ENCODE assay signal across 8 mouse cellular contexts in genomic region chr11:60912525-60912973, GRCm38 (mm10). TPM values are rescaled to one million over a fixed set of nuclear protein-coding genes. Genes with fewer than 3 reads are reported as not detected.
DNase-seq lines count a peak whose midpoint lies in the region; ATAC-seq and TF ChIP-seq lines count a peak whose summit lies in the region.

No protein-coding gene starts in this region.

- H3K27me3 ChIP-seq in heart, embryonic 15.5 days: no peaks in the 10 kb centered on the region
- H3K27me3 ChIP-seq in CH12.LX (replicated peaks): no peaks in the 10 kb centered on the region
- H3K27me3 ChIP-seq in forebrain, embryonic 10.5 days (ENCODE audit: poor library complexity, severe bottlenecking): no peaks in the 10 kb centered on the region
- H3K27me3 ChIP-seq in liver, embryonic 12.5 days (replicated peaks): 0 out of 2 replicates have a peak, but pooled peaks cover 3% of the 10 kb centered on the region

- intact Hi-C loops in heart, postnatal 10 days (cut with DNase I): loop anchor here (2.0 to 5.0 kb wide), 2 partner anchors 32 to 180 kb away; no protein-coding TSS in a partner anchor
- intact Hi-C loops in left cerebral cortex, postnatal 4 days (cut with DNase I): no loop called here

- peak overlapping the region; percentile 94 for H3K4me3 ChIP-seq in heart, embryonic 15.5 days
- H3K4me3 ChIP-seq in CH12.LX (replicated peaks in 1 of 3; ENCODE audit: low read depth in 2 of 3, low read length in 2 of 3, poor library complexity in 1 of 3): peak overlapping the region; percentile 69 to 86 (median 74)
- peak overlapping the region; percentile 99 for H3K4me3 ChIP-seq in forebrain, embryonic 10.5 days
- H3K4me3 ChIP-seq in liver, embryonic 12.5 days: peak overlapping the region; percentile 96

- TF ChIP-seq RAD21 in CH12.LX (IDR thresholded peaks at IDR 0.05; ENCODE audit: low read depth, low read length): no peak

- TF ChIP-seq POLR2A in CH12.LX (IDR thresholded peaks at IDR 0.05; ENCODE audit: low read depth, low read length): no peak

- 22% methylated on average over 7 of the region's 7 CpGs for WGBS in heart, embryonic 15.5 days
- 44% methylated on average over 7 of the region's 7 CpGs for WGBS in forebrain, embryonic 10.5 days
- 30% methylated on average over 7 of the region's 7 CpGs for WGBS in liver, embryonic 12.5 days (ENCODE audit: insufficient replicate concordance)

- no peak overlapping the region for H3K27ac ChIP-seq in heart, embryonic 15.5 days
- no peak overlapping the region for H3K27ac ChIP-seq in CH12.LX (ENCODE audit: insufficient read depth, low read depth)
- peak overlapping the region; percentile 89; the same call in 1 of the 2 replicates for H3K27ac ChIP-seq in forebrain, embryonic 10.5 days
- H3K27ac ChIP-seq in liver, embryonic 12.5 days: peak overlapping the region; percentile 87

- no peaks in the 10 kb centered on the region for H3K9me3 ChIP-seq in heart, embryonic 15.5 days (replicated peaks)
- H3K9me3 ChIP-seq in CH12.LX (replicated peaks; ENCODE audit: low read length): no peaks in the 10 kb centered on the region
- no peaks in the 10 kb centered on the region for H3K9me3 ChIP-seq in forebrain, embryonic 10.5 days
- H3K9me3 ChIP-seq in liver, embryonic 12.5 days (replicated peaks): no peaks in the 10 kb centered on the region

- no peak; the same call in 1 of the 2 replicates for TF ChIP-seq EP300 in CH12.LX (IDR thresholded peaks at IDR 0.05; ENCODE audit: low read length)

- no peak for TF ChIP-seq CTCF in CH12.LX (conservative IDR thresholded peaks at IDR 0.05 in 1 of 2, IDR thresholded peaks at IDR 0.05 in 1 of 2; ENCODE audit: low read depth in 2 of 2, low read length in 2 of 2)

- H3K36me3 ChIP-seq in heart, embryonic 15.5 days: no peaks in the 10 kb centered on the region
- peaks cover 0 to 4% of the 10 kb centered on the region in 2 experiments for H3K36me3 ChIP-seq in CH12.LX (replicated peaks in 1 of 2; ENCODE audit: control insufficient read depth in 1 of 2, insufficient read depth in 1 of 2, low read length in 1 of 2)
- no peaks in the 10 kb centered on the region for H3K36me3 ChIP-seq in forebrain, embryonic 10.5 days (replicated peaks)
- H3K36me3 ChIP-seq in liver, embryonic 12.5 days: 0 out of 2 replicates have a peak, but pooled peaks cover 3% of the 10 kb centered on the region

- peaks cover 28% of the 10 kb centered on the region for H3K4me1 ChIP-seq in heart, embryonic 15.5 days (replicated peaks)
- peaks cover 7 to 28% of the 10 kb centered on the region in 2 experiments for H3K4me1 ChIP-seq in CH12.LX (ENCODE audit: control insufficient read depth in 1 of 2, insufficient read depth in 2 of 2)
- peaks cover 45% of the 10 kb centered on the region for H3K4me1 ChIP-seq in forebrain, embryonic 10.5 days
- peaks cover 56% of the 10 kb centered on the region for H3K4me1 ChIP-seq in liver, embryonic 12.5 days

- no peak for DNase-seq in heart, postnatal 10 days
- DNase-seq in CH12.LX (ENCODE audit: extremely low read depth): peak; percentile 59
- no peak for DNase-seq in forebrain, embryonic 10.5 days (ENCODE audit: extremely low spot score, low spot score)
- no peak for DNase-seq in urinary bladder, postnatal 36 days (ENCODE audit: low spot score in 2 of 2)
- DNase-seq in adrenal gland, postnatal 4 days (ENCODE audit: low spot score in 2 of 2): no peak
- no peak for DNase-seq in left cerebral cortex, postnatal 4 days

- dilution Hi-C loops in CH12.LX (cut with MboI; ENCODE audit: extremely low pct_ligation_motif_present, extremely low pct_unique_long_range_greater_than_20kb, low sequenced_read_pairs): no loop called here

- peak overlapping the region; percentile 79 for H3K4me2 ChIP-seq in heart, embryonic 15.5 days
- H3K4me2 ChIP-seq in CH12.LX (ENCODE audit: insufficient read depth, low read depth, poor library complexity, severe bottlenecking): peak overlapping the region; percentile 83
- peak overlapping the region; percentile 96 for H3K4me2 ChIP-seq in liver, embryonic 12.5 days

- H3K9ac ChIP-seq in heart, embryonic 15.5 days: peak overlapping the region; percentile 88
- peak overlapping the region; percentile 62; the same call in 1 of the 2 replicates for H3K9ac ChIP-seq in CH12.LX (ENCODE audit: insufficient read depth, low read depth)
- peak overlapping the region; percentile 96 for H3K9ac ChIP-seq in liver, embryonic 12.5 days

- in situ Hi-C loops in CH12.LX (cut with MboI; ENCODE audit: low pct_ligation_motif_present, low pct_unique_long_range_greater_than_20kb, low sequenced_read_pairs): no loop called here

- ATAC-seq in heart, embryonic 15.5 days (replicated peaks; ENCODE audit: insufficient number of reproducible peaks, insufficient read depth, low FRiP score, low read depth): no peak
- no peak for ATAC-seq in liver, embryonic 12.5 days

- no peaks in the 10 kb centered on the region for H3K79me2 ChIP-seq in CH12.LX (replicated peaks; ENCODE audit: control insufficient read depth, extremely low read depth, insufficient read depth, poor library complexity, severe bottlenecking)

TF ChIP-seq in CH12.LX, 34 proteins besides CTCF, POLR2A, EP300 and RAD21:
- peak; percentile 79 for TF ChIP-seq ETS1 (conservative IDR thresholded peaks at IDR 0.05; ENCODE audit: low read depth, low read length)
- peak; percentile 38 for TF ChIP-seq IRF4 (IDR thresholded peaks at IDR 0.05; ENCODE audit: low read depth, low read length)
- peak; percentile 93 for TF ChIP-seq SIN3A (IDR thresholded peaks at IDR 0.05; ENCODE audit: low read length)
- peak; percentile 52 for TF ChIP-seq BHLHE40 (IDR thresholded peaks at IDR 0.05; ENCODE audit: low read depth, low read length)
- peak; percentile 50; the same call in 1 of the 2 replicates for TF ChIP-seq MXI1 (IDR thresholded peaks at IDR 0.05; ENCODE audit: low read depth, low read length)
- TF ChIP-seq ELF1 (IDR thresholded peaks at IDR 0.05; ENCODE audit: low read depth, low read length): peak; percentile 54
- TF ChIP-seq ZMIZ1 (IDR thresholded peaks at IDR 0.05; ENCODE audit: low read depth, low read length): no peak
- no peak for TF ChIP-seq MAFK (IDR thresholded peaks at IDR 0.05; ENCODE audit: insufficient replicate concordance, low read length)

RNA-seq across cellular contexts. Expression of gene Natd1, which starts 2.0 kb away (rescaled TPM):
- 11.9 and 22.3 TPM in 2 replicates for polyA plus RNA-seq in heart, embryonic 15.5 days (2015; fragmentation: Nextera tagmentation; extraction: Ambion mirVana)
- total RNA-seq in heart, postnatal 10 days (2021): 10 to 100 TPM; 18.1 to 24.2 TPM
- total RNA-seq in CH12.LX (2012; rRNA removed): 3.1 and 5.0 TPM in 2 replicates
- total RNA-seq in CH12.LX (2014; rRNA removed): 1.9 and 2.1 TPM in 2 replicates
- polyA plus RNA-seq in CH12.LX (2012; ENCODE audit: insufficient read length, low read depth): 4.3 and 5.2 TPM in 2 replicates
- polyA plus RNA-seq in forebrain, embryonic 10.5 days (2016; fragmentation: Nextera tagmentation; extraction: Ambion mirVana): 20.1 and 23.0 TPM in 2 replicates
- 9.3 and 9.6 TPM in 2 replicates for polyA plus RNA-seq in liver, embryonic 12.5 days (2016; fragmentation: Nextera tagmentation; extraction: Ambion mirVana)
- 10 to 100 TPM; 30.8 TPM for total RNA-seq in adrenal gland, postnatal 4 days (2021)
- total RNA-seq in left cerebral cortex, postnatal 4 days (2021): 10 to 100 TPM; 22.8 to 29.3 TPM

RNA-seq across cellular contexts. Expression of gene Map2k3, which starts 19.3 kb away (rescaled TPM):
- 53.3 and 76.0 TPM in 2 replicates for polyA plus RNA-seq in heart, embryonic 15.5 days (2015; fragmentation: Nextera tagmentation; extraction: Ambion mirVana)
- total RNA-seq in heart, postnatal 10 days (2021): 10 to 100 TPM; 56.2 to 57.1 TPM
- total RNA-seq in CH12.LX (2012; rRNA removed): 35.2 and 35.5 TPM in 2 replicates
- total RNA-seq in CH12.LX (2014; rRNA removed): 11.2 and 13.7 TPM in 2 replicates
- polyA plus RNA-seq in CH12.LX (2012; ENCODE audit: insufficient read length, low read depth): 87.6 and 92.5 TPM in 2 replicates
- polyA plus RNA-seq in forebrain, embryonic 10.5 days (2016; fragmentation: Nextera tagmentation; extraction: Ambion mirVana): 67.0 and 73.2 TPM in 2 replicates
- polyA plus RNA-seq in liver, embryonic 12.5 days (2016; fragmentation: Nextera tagmentation; extraction: Ambion mirVana): 170 and 173 TPM in 2 replicates
- 10 to 100 TPM; 92.4 to 93.9 TPM for total RNA-seq in adrenal gland, postnatal 4 days (2021)
- total RNA-seq in left cerebral cortex, postnatal 4 days (2021): 10 to 100 TPM; 16.7 to 17.3 TPM

RNA-seq across cellular contexts. Expression of gene Tmem11, which starts 33.5 kb away (rescaled TPM):
- polyA plus RNA-seq in heart, embryonic 15.5 days (2015; fragmentation: Nextera tagmentation; extraction: Ambion mirVana): 52.1 and 63.2 TPM in 2 replicates
- total RNA-seq in heart, postnatal 10 days (2021): 10 to 100 TPM; 37.2 to 38.3 TPM
- total RNA-seq in CH12.LX (2012; rRNA removed) (83.0 and 83.6 TPM in 2 replicates), CH12.LX (2014; rRNA removed) (62.8 and 71.1 TPM in 2 replicates)
- polyA plus RNA-seq in CH12.LX (2012; ENCODE audit: insufficient read length, low read depth): 112 and 117 TPM in 2 replicates
- 74.3 and 76.2 TPM in 2 replicates for polyA plus RNA-seq in forebrain, embryonic 10.5 days (2016; fragmentation: Nextera tagmentation; extraction: Ambion mirVana)
- 38.1 and 40.0 TPM in 2 replicates for polyA plus RNA-seq in liver, embryonic 12.5 days (2016; fragmentation: Nextera tagmentation; extraction: Ambion mirVana)
- 10 to 100 TPM; 41.5 to 42.7 TPM for total RNA-seq in adrenal gland, postnatal 4 days (2021)
- 10 to 100 TPM; 26.5 to 26.8 TPM for total RNA-seq in left cerebral cortex, postnatal 4 days (2021)

Comparison
In these comparisons a context has a peak if more than half of its experiments do, and no peak if none do; other contexts are left out.
1. H3K27ac ChIP-seq: peak in forebrain, embryonic 10.5 days (single experiment) and liver, embryonic 12.5 days (single experiment); none in heart, embryonic 15.5 days (single experiment) and CH12.LX (single experiment).
2. Peak in every context shown above with its lines, with median percentiles within 50 percentile points of each other: H3K4me2 ChIP-seq, H3K4me3 ChIP-seq and H3K9ac ChIP-seq.